Mouse (Mus musculus): ENCODE data around the gene Tnfrsf9. TPM values are rescaled to one million over a fixed set of nuclear protein-coding genes. Genes with fewer than 3 reads are reported as not detected.
"Not testable (repeated sequence)": the region's sequence is repeated elsewhere in the genome, so short reads cannot be mapped to it uniquely, and the experiment has no call there.

Tnfrsf9 gene
- polyA plus RNA-seq, 1 experiment from 2014 or later, result 1.3 TPM

DNA sequence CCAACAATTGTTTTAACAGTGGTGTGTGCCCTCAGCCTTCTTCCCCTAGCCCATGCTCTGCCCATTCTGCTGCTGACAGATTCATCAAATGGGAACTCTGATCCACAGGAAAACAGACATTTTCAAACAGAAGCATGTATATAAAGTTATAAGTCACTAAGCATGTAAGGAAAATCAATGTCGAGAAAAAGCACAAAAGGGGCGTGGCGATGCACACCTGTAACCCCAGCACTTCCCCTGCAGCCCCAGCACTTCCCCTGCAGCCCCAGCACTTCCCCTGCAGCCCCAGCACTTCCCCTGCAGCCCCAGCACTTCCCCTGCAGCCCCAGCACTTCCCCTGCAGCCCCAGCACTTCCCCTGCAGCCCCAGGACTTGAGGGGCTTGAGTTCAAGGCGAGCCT, 39.9 kb upstream of the Tnfrsf9 start:
- not testable (repeated sequence) for ATAC-seq (ENCODE audit: insufficient number of reproducible peaks, low FRiP score, low TSS enrichment, low read depth)

GRCm38 (mm10) chr4:150875393-150875792, 39.0 kb upstream of the Tnfrsf9 start:
- H3K4me1 ChIP-seq, result peaks cover 24% of the 10 kb centered on the region
- ATAC-seq (ENCODE audit: insufficient number of reproducible peaks, low FRiP score, low TSS enrichment, low read depth), result no peak
- WGBS, result 80% methylated on average over 10 of the region's 10 CpGs
- no peak overlapping the region for H3K4me2 ChIP-seq (replicated peaks)
- H3K9me3 ChIP-seq (replicated peaks), result peaks cover 22% of the 10 kb centered on the region
- H3K36me3 ChIP-seq, result peaks cover 5% of the 10 kb centered on the region; the same call in 1 of the 2 replicates
- no peak overlapping the region for H3K9ac ChIP-seq
- no peaks in the 10 kb centered on the region for H3K27me3 ChIP-seq
- H3K27ac ChIP-seq (replicated peaks), result no peak overlapping the region
- no peak overlapping the region for H3K4me3 ChIP-seq (replicated peaks)

More for the DNA sequence above, 39.9 kb upstream of the Tnfrsf9 start:
- H3K4me2 ChIP-seq (replicated peaks); H3K4me3 ChIP-seq (replicated peaks); H3K27ac ChIP-seq (replicated peaks); H3K27me3 ChIP-seq; H3K9ac ChIP-seq; H3K36me3 ChIP-seq: not testable (repeated sequence)
- WGBS, result 69% methylated on average over 4 of the region's 4 CpGs
- peaks cover 12% of the 10 kb centered on the region for H3K9me3 ChIP-seq (replicated peaks)
- peaks cover 33% of the 10 kb centered on the region for H3K4me1 ChIP-seq

DNA sequence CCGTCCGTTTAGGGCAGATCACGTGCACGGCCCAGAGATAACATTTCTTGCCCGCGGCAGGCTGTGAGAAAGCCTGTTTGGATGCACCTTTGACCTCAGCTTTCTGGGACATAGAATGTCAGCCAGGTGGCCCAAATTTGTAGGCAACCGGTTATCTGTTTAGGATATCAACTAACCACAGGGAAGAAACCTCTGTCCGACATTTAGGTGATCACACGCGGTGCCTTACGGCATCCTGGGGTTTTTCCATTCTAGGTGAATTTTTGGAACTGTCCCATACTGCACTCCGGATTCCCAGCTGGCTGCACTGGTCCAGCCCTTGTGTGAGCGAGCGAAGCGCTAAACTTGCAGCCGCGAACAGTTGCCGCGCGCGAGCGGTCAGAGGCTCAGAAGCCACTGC, 34.7 kb upstream of the Tnfrsf9 start:
- no peak overlapping the region for H3K4me3 ChIP-seq (replicated peaks)
- no peak overlapping the region for H3K9ac ChIP-seq
- H3K9me3 ChIP-seq (replicated peaks), result peaks cover 24% of the 10 kb centered on the region
- H3K36me3 ChIP-seq, result peaks cover 5% of the 10 kb centered on the region; the same call in 1 of the 2 replicates
- no peaks in the 10 kb centered on the region for H3K27me3 ChIP-seq
- no peak overlapping the region for H3K27ac ChIP-seq (replicated peaks)
- no peaks in the 10 kb centered on the region for H3K4me1 ChIP-seq
- ATAC-seq (ENCODE audit: insufficient number of reproducible peaks, low FRiP score, low TSS enrichment, low read depth), result no peak
- no peak overlapping the region for H3K4me2 ChIP-seq (replicated peaks)
- WGBS, result 95% methylated on average over 22 of the region's 22 CpGs

GRCm38 (mm10) chr4:150880364-150880763, 34.0 kb upstream of the Tnfrsf9 start:
- Histone ChIP-seq H3K36me3 (peaks cover 5% of the 10 kb centered on the region; the same call in 1 of the 2 replicates), H3K4me1 (no peaks in the 10 kb centered on the region), H3K9ac (no peak overlapping the region), H3K4me3 (replicated peaks) (no peak overlapping the region), H3K27me3 (no peaks in the 10 kb centered on the region), H3K27ac (replicated peaks) (no peak overlapping the region), H3K9me3 (replicated peaks) (peaks cover 24% of the 10 kb centered on the region), H3K4me2 (replicated peaks) (no peak overlapping the region)
- no peak for ATAC-seq (ENCODE audit: insufficient number of reproducible peaks, low FRiP score, low TSS enrichment, low read depth)
- WGBS, result 89% methylated on average over 5 of the region's 5 CpGs

DNA sequence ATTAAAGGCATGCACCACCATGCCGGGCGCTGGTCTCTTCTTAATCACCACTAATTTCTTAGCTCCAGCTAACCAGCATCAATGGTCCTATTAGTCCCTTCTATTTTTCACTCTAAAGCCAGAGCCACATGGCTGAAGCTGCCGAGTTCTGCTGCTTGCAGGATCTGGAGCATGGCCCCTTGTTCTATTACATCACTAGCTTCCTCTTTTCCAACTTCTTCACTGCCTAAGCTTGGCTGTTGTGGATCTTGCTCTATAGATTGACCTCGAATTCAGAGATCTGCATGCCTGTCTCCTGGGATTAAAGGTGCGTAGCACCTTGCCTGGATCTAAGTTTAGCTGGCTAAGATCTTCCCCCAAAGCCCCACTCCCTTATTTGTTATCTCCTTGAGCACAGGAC, 31.7 kb upstream of the Tnfrsf9 start:
- WGBS, result 82% methylated on average over 5 of the region's 5 CpGs
- Histone ChIP-seq H3K27ac (replicated peaks) (no peak overlapping the region), H3K27me3 (no peaks in the 10 kb centered on the region), H3K4me3 (replicated peaks) (no peak overlapping the region), H3K9ac (no peak overlapping the region), H3K9me3 (replicated peaks) (peaks cover 24% of the 10 kb centered on the region), H3K4me1 (no peaks in the 10 kb centered on the region), H3K4me2 (replicated peaks) (no peak overlapping the region), H3K36me3 (peaks cover 5% of the 10 kb centered on the region; the same call in 1 of the 2 replicates)
- ATAC-seq (ENCODE audit: insufficient number of reproducible peaks, low FRiP score, low TSS enrichment, low read depth), result no peak

DNA sequence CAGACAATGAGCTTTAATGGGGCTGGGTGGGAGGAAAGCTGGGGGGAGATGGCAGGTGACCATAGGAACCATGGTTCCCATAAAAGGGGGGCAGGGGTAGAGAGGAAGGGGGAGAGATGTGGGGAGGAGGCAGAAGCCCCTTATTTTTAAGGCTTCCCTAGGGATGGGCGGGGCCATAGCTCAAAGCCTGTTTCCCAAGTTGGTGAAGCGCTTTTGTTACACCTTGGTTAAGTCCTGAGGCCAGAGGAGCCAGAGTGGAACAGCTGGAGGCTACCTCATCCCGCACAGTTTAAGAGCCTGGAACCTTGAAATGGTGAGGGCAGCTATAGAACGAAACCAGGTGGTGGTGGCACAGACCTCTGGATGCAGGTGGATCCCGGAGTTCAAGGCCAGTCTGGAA, 26.5 kb upstream of the Tnfrsf9 start:
- 71% methylated on average over 5 of the region's 5 CpGs for WGBS
- Histone ChIP-seq H3K4me2 (replicated peaks) (no peak overlapping the region), H3K27me3 (no peaks in the 10 kb centered on the region), H3K4me3 (replicated peaks) (no peak overlapping the region), H3K9ac (no peak overlapping the region), H3K27ac (replicated peaks) (no peak overlapping the region), H3K36me3 (no peaks in the 10 kb centered on the region), H3K9me3 (replicated peaks) (no peaks in the 10 kb centered on the region), H3K4me1 (peaks cover 25% of the 10 kb centered on the region)
- no peak for ATAC-seq (ENCODE audit: insufficient number of reproducible peaks, low FRiP score, low TSS enrichment, low read depth)

DNA sequence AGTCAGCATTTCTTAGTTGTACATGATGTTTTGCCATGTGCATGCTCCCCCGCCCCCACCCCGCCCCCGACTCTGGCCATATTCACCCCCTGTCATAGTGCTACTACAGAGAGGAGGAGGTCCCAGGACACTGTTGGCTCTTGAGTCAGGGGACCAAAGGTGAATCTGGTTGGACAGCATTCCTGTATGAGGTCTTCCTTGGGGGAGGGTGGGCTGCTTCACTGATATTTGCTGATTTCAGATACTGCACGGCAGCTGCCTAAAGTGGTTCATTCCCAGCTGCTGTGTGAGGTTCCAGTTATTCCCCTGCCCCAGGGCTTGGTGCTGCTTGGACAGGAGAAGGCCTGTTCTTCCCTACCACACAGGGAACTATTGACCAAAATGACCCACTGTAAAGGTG, 25.9 kb upstream of the Tnfrsf9 start:
- peaks cover 25% of the 10 kb centered on the region for H3K4me1 ChIP-seq
- H3K9me3 ChIP-seq (replicated peaks), result no peaks in the 10 kb centered on the region
- H3K4me3 ChIP-seq (replicated peaks), result no peak overlapping the region
- H3K9ac ChIP-seq, result no peak overlapping the region
- no peak overlapping the region for H3K27ac ChIP-seq (replicated peaks)
- no peaks in the 10 kb centered on the region for H3K36me3 ChIP-seq
- 71% methylated on average over 4 of the region's 4 CpGs for WGBS
- ATAC-seq (ENCODE audit: insufficient number of reproducible peaks, low FRiP score, low TSS enrichment, low read depth), result 0 out of 2 replicates have a peak, but pooled peaks have one; percentile 18
- no peak overlapping the region for H3K4me2 ChIP-seq (replicated peaks)
- no peaks in the 10 kb centered on the region for H3K27me3 ChIP-seq

DNA sequence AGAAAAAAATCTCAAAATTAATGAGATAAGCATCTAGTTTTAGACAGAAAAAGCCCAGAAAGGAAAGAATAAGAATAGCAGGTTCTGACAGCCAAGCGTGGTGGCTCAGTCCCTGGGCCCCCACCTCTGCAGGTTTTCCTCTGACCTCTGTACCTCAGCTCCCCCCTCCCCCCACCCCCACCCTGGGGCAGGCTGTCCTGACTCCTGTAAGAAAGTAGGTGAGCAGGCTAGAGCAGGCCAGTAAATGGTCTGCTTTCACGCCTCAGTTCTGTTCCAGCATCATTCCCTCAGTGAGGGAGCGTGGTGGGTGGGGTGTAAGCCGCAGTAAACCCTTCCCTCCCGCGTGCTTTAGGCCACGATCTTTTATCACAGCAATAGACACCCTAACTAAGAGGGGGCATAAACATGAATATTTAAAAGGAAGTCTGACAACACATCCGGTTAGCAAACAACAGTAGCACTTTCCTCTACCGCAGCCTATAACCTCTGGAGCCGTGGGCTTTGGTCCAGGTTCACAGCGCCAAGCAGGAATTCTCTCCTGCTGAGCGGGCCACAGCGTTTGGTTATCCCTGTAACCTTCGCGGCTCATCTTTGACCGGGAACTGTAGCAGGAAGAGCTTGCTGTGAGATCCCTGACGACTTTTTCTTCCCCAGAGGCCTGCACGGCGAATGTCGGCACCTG, 24.9 kb upstream of the Tnfrsf9 start:
- no peaks in the 10 kb centered on the region for H3K9me3 ChIP-seq (replicated peaks)
- no peak overlapping the region for H3K4me3 ChIP-seq (replicated peaks)
- no peaks in the 10 kb centered on the region for H3K27me3 ChIP-seq
- peak overlapping the region; percentile 29; the same call in 1 of the 2 replicates for H3K27ac ChIP-seq (replicated peaks)
- no peak overlapping the region for H3K9ac ChIP-seq
- 25% methylated on average over 20 of the region's 20 CpGs for WGBS
- peaks cover 25% of the 10 kb centered on the region for H3K4me1 ChIP-seq
- ATAC-seq (ENCODE audit: insufficient number of reproducible peaks, low FRiP score, low TSS enrichment, low read depth), result no peak
- H3K4me2 ChIP-seq (replicated peaks), result peak overlapping the region; percentile 27
- H3K36me3 ChIP-seq, result no peaks in the 10 kb centered on the region

DNA sequence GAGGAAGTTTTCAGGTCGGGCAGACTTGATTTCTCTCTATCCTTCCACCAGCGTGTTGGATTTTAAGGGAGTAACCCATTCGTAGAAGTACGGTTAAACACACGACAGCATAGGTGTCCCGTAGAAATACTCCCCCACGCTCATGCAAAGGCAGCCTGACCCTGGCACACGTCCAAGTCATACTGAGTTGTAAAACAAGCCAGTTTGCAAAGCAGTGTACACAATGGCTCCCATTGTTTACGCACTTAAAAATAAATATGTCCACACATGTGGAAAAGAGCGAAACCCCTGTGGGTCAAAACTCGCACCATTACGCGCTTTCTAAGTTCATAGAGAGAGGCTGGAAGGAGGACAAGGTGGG, 24.4 kb upstream of the Tnfrsf9 start:
- ATAC-seq (ENCODE audit: insufficient number of reproducible peaks, low FRiP score, low TSS enrichment, low read depth), result no peak
- Histone ChIP-seq H3K36me3 (no peaks in the 10 kb centered on the region), H3K4me1 (peaks cover 26% of the 10 kb centered on the region)

GRCm38 (mm10) chr4:150891308-150891707, 23.1 kb upstream of the Tnfrsf9 start:
- WGBS, result 63% methylated on average over 5 of the region's 5 CpGs
- Histone ChIP-seq H3K27ac (replicated peaks) (no peak overlapping the region), H3K27me3 (no peaks in the 10 kb centered on the region)

More for the DNA sequence above, 24.4 kb upstream of the Tnfrsf9 start:
- Histone ChIP-seq H3K27ac (replicated peaks) (peak overlapping the region; percentile 29; the same call in 1 of the 2 replicates), H3K4me2 (replicated peaks) (peak overlapping the region; percentile 27), H3K27me3 (no peaks in the 10 kb centered on the region), H3K9ac (no peak overlapping the region), H3K9me3 (replicated peaks) (no peaks in the 10 kb centered on the region), H3K4me3 (replicated peaks) (no peak overlapping the region)
- 39% methylated on average over 13 of the region's 13 CpGs for WGBS

GRCm38 (mm10) chr4:150894718-150895501, 19.5 kb upstream of the Tnfrsf9 start:
- Histone ChIP-seq H3K9me3 (replicated peaks) (no peaks in the 10 kb centered on the region), H3K4me3 (replicated peaks) (no peak overlapping the region), H3K4me1 (peaks cover 16% of the 10 kb centered on the region; the same call in 1 of the 2 replicates), H3K27ac (replicated peaks) (no peak overlapping the region), H3K36me3 (peaks cover 35% of the 10 kb centered on the region), H3K27me3 (no peaks in the 10 kb centered on the region), H3K4me2 (replicated peaks) (no peak overlapping the region), H3K9ac (no peak overlapping the region)
- WGBS, result 46% methylated on average over 8 of the region's 8 CpGs
- no peak for ATAC-seq (ENCODE audit: insufficient number of reproducible peaks, low FRiP score, low TSS enrichment, low read depth)

More at GRCm38 (mm10) chr4:150891308-150891707, 23.1 kb upstream of the Tnfrsf9 start:
- Histone ChIP-seq H3K36me3 (peaks cover 5% of the 10 kb centered on the region), H3K4me3 (replicated peaks) (no peak overlapping the region), H3K9ac (no peak overlapping the region), H3K9me3 (replicated peaks) (no peaks in the 10 kb centered on the region), H3K4me2 (replicated peaks) (no peak overlapping the region), H3K4me1 (peaks cover 29% of the 10 kb centered on the region)
- ATAC-seq (ENCODE audit: insufficient number of reproducible peaks, low FRiP score, low TSS enrichment, low read depth), result no peak

All from embryonic facial prominence, embryonic 15.5 days (tissue).